ENCODE assay signal across 8 mouse cellular contexts in the genomic region with DNA sequence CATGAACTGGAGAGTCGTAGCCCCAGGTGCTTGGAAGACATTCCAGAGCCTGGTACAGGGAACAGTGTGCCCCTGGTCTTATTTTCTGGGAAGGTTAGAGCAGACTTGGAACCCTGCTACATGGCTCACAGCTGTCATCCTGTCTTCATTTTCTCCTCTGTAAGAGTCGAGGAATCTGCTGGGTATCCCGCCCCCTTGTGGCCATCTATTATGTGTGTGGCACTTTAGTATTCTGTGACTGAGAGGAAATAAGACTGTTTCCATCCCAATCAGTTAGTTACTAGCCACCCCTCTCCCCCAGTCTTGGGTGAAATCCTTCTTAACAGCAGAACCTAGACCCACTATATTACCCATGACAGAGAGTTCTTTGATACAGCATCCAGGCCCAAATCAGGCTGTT. TPM values are rescaled to one million over a fixed set of nuclear protein-coding genes. Genes with fewer than 3 reads are reported as not detected.
DNase-seq lines count a peak whose midpoint lies in the region; ATAC-seq and TF ChIP-seq lines count a peak whose summit lies in the region.
"Not testable (repeated sequence)": the region's sequence is repeated elsewhere in the genome, so short reads cannot be mapped to it uniquely, and the experiment has no call there.

No protein-coding gene starts in this region.

- H3K4me1 ChIP-seq in ES-E14 (ENCODE audit: control insufficient read depth in 2 of 2, insufficient read depth in 2 of 2, low read length in 2 of 2, poor library complexity in 1 of 2); forebrain, embryonic 12.5 days; liver, postnatal 0 days (ENCODE audit: insufficient read depth); neural tube, embryonic 14.5 days (ENCODE audit: control insufficient read depth, insufficient read depth, low read length): not testable (repeated sequence)

- peak; percentile 70 for TF ChIP-seq CTCF in liver, postnatal 0 days (IDR thresholded peaks at IDR 0.05; ENCODE audit: low read depth)

- not testable (repeated sequence) for H3K9ac ChIP-seq in ES-E14 (ENCODE audit: insufficient read depth, low read depth, low read length, poor library complexity, severe bottlenecking); forebrain, embryonic 12.5 days; liver, postnatal 0 days (replicated peaks); neural tube, embryonic 14.5 days (replicated peaks; ENCODE audit: low read depth, low read length)

- peak; percentile 68 for DNase-seq in ES-E14 (ENCODE audit: low read depth, low spot score)
- peak; percentile 50 for DNase-seq in c-Kit-positive CD71-positive TER-119-negative erythroid progenitor cells, embryonic 14.5 days (ENCODE audit: low read depth)
- DNase-seq in kidney, postnatal 25 days, result peak; percentile 60 to 78
- DNase-seq in liver, postnatal 0 days, result peak; percentile 71
- DNase-seq in telencephalon, adult 2 months (ENCODE audit: low read depth, low spot score), result peak; percentile 6

- in situ Hi-C loops in ES-E14 (cut with MboI; ENCODE audit: low sequenced_read_pairs in 2 of 2, unreplicated experiment in 2 of 2), result not testable (repeated sequence)

- not testable (repeated sequence) for H3K27me3 ChIP-seq in forebrain, embryonic 12.5 days; liver, postnatal 0 days (ENCODE audit: insufficient read depth, low read length); neural tube, embryonic 14.5 days (ENCODE audit: control insufficient read depth, insufficient read depth, low read length)

- 17% methylated on average over 3 of the region's 3 CpGs for WGBS in forebrain, embryonic 12.5 days
- WGBS in liver, postnatal 0 days (ENCODE audit: insufficient replicate concordance), result 17% methylated on average over 3 of the region's 3 CpGs
- WGBS in neural tube, embryonic 14.5 days, result 12% methylated on average over 3 of the region's 3 CpGs

- H3K36me3 ChIP-seq in ES-E14 (ENCODE audit: control insufficient read depth, insufficient read depth, low read length, poor library complexity, severe bottlenecking); forebrain, embryonic 12.5 days (replicated peaks); liver, postnatal 0 days (replicated peaks; ENCODE audit: insufficient read depth, low read length); neural tube, embryonic 14.5 days (ENCODE audit: control insufficient read depth, insufficient read depth, low read length): not testable (repeated sequence)

- TF ChIP-seq EP300 in liver, postnatal 0 days (IDR thresholded peaks at IDR 0.05; ENCODE audit: low read depth), result not testable (repeated sequence)

- H3K4me3 ChIP-seq in ES-E14 (ENCODE audit: insufficient read depth in 1 of 2, low read depth in 1 of 2, low read length in 2 of 2, poor library complexity in 1 of 2, severe bottlenecking in 1 of 2); forebrain, embryonic 12.5 days (replicated peaks); liver, postnatal 0 days (ENCODE audit: low read depth, low read length); neural tube, embryonic 14.5 days (ENCODE audit: low read depth, low read length): not testable (repeated sequence)

- not testable (repeated sequence) for H3K27ac ChIP-seq in ES-E14 (ENCODE audit: insufficient read depth, low read depth, low read length, poor library complexity, severe bottlenecking); forebrain, embryonic 12.5 days; liver, postnatal 0 days (ENCODE audit: low read depth); neural tube, embryonic 14.5 days (ENCODE audit: low read depth, low read length)

- H3K4me2 ChIP-seq in forebrain, embryonic 12.5 days; liver, postnatal 0 days (ENCODE audit: low read depth, low read length); neural tube, embryonic 14.5 days (ENCODE audit: low read depth, low read length): not testable (repeated sequence)

- not testable (repeated sequence) for H3K9me3 ChIP-seq in ES-E14 (ENCODE audit: control insufficient read depth, insufficient read depth, low read depth, low read length); forebrain, embryonic 12.5 days; liver, postnatal 0 days (ENCODE audit: low read length); neural tube, embryonic 14.5 days (ENCODE audit: control insufficient read depth, low read length)

- ATAC-seq in forebrain, embryonic 12.5 days (ENCODE audit: low FRiP score), result peak; percentile 68; the same call in 1 of the 2 replicates
- ATAC-seq in hematopoietic stem cell, adult 5-6 weeks (replicated peaks in 1 of 2; ENCODE audit: insufficient read depth in 1 of 2, low FRiP score in 2 of 2, low TSS enrichment in 1 of 2, low read depth in 1 of 2, poor library complexity in 2 of 2, severe bottlenecking in 2 of 2), result peak; percentile 70 to 76; a peak in 2 of 4 replicates
- ATAC-seq in liver, postnatal 0 days, result not testable (repeated sequence)
- peak; percentile 79 for ATAC-seq in neural tube, embryonic 14.5 days (ENCODE audit: low read depth)

TF ChIP-seq in ES-E14, 5 proteins besides CTCF, POLR2A, EP300 and RAD21:
- TF ChIP-seq ZC3H11A (IDR thresholded peaks at IDR 0.05; ENCODE audit: borderline replicate concordance, low read depth, low read length), result peak; percentile 35; the same call in 1 of the 2 replicates

RNA-seq across cellular contexts. Expression of gene Zfp825, which starts 41.1 kb away (rescaled TPM):
- total RNA-seq in ES-E14 (2012; rRNA removed), result 10.1 and 11.6 TPM in 2 replicates
- polyA plus RNA-seq in forebrain, embryonic 12.5 days (2016; fragmentation: Nextera tagmentation; extraction: Ambion mirVana), result 19.5 and 20.4 TPM in 2 replicates
- 8.1 and 13.9 TPM in 2 replicates for total RNA-seq in hematopoietic stem cell, adult 5-6 weeks (2017)
- polyA plus RNA-seq in liver, postnatal 0 days (2015; fragmentation: Nextera tagmentation; extraction: Ambion mirVana), result 7.7 and 8.0 TPM in 2 replicates
- 14.8 and 16.8 TPM in 2 replicates for polyA plus RNA-seq in neural tube, embryonic 14.5 days (2014; fragmentation: Nextera tagmentation; extraction: Ambion mirVana)

Comparison
In these comparisons a context has a peak if more than half of its experiments do, and no peak if none do; other contexts are left out.
1. DNase-seq: peak in every context shown above with its lines; median percentile 71 in liver, postnatal 0 days; 69 in kidney, postnatal 25 days; 68 in ES-E14; 50 in c-Kit-positive CD71-positive TER-119-negative erythroid progenitor cells, embryonic 14.5 days; 6 in telencephalon, adult 2 months.